Mouse (Mus musculus): ENCODE measurements around the gene Atxn1. TPM values are rescaled to one million over a fixed set of nuclear protein-coding genes. Genes with fewer than 3 reads are reported as not detected.

Atxn1 gene
- polyA plus RNA-seq, 1 experiment from 2014 or later = 6.3 TPM

- Histone ChIP-seq H3K9me3 (replicated peaks) (no peaks in the 10 kb centered on the region; the same call in 1 of the 2 replicates), H3K4me1 (peaks cover 9% of the 10 kb centered on the region), H3K4me3 (replicated peaks) (no peak overlapping the region), H3K27ac (no peak overlapping the region), H3K27me3 (no peaks in the 10 kb centered on the region), H3K9ac (no peak overlapping the region), H3K36me3 (no peaks in the 10 kb centered on the region), H3K4me2 (no peak overlapping the region)
- ATAC-seq (replicated peaks; ENCODE audit: low FRiP score) = no peak
- 91% methylated on average over 3 of the region's 3 CpGs for WGBS
Observed at GRCm38 (mm10) chr13:45611554-45611953, 353.3 kb downstream of the Atxn1 start.

- H3K36me3 ChIP-seq = no peaks in the 10 kb centered on the region
- H3K27me3 ChIP-seq = no peaks in the 10 kb centered on the region
- peak; percentile 54; the same call in 1 of the 2 replicates for ATAC-seq (replicated peaks; ENCODE audit: low FRiP score)
- H3K4me3 ChIP-seq (replicated peaks) = no peak overlapping the region
- H3K9ac ChIP-seq = no peak overlapping the region
- 67% methylated on average over 4 of the region's 4 CpGs for WGBS
- H3K27ac ChIP-seq = peak overlapping the region; percentile 74
- H3K4me1 ChIP-seq = peaks cover 5% of the 10 kb centered on the region; the same call in 1 of the 2 replicates
- H3K9me3 ChIP-seq (replicated peaks) = no peaks in the 10 kb centered on the region; the same call in 1 of the 2 replicates
- H3K4me2 ChIP-seq = no peak overlapping the region
Observed at GRCm38 (mm10) chr13:45609461-45609860, 355.3 kb downstream of the Atxn1 start.

DNA sequence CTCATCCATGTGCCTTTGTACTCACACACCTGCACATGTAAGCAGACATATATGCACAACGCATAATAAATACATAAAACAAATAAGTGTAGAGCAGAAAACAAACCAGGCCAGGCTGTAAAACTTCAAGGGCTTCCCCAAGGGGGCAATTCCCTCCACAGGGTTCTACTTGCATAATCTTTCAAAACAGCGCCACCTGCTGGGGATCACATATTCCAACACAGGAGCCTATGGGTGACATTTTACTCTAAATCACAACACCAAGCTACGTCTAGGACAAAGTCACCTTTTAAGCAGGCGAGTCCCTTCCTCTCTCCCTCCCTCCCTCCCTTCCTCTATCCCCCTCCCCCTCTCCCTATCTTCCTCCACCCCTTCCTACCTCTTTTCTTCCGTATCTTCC is 356.2 kb downstream of the Atxn1 start:
- Histone ChIP-seq H3K9ac (no peak overlapping the region), H3K4me2 (no peak overlapping the region), H3K36me3 (no peaks in the 10 kb centered on the region), H3K27me3 (no peaks in the 10 kb centered on the region), H3K9me3 (replicated peaks) (no peaks in the 10 kb centered on the region; the same call in 1 of the 2 replicates), H3K4me3 (replicated peaks) (no peak overlapping the region), H3K27ac (no peak overlapping the region), H3K4me1 (peaks cover 4% of the 10 kb centered on the region; the same call in 1 of the 2 replicates)
- 95% methylated on average over 5 of the region's 5 CpGs for WGBS
- no peak for ATAC-seq (replicated peaks; ENCODE audit: low FRiP score)

DNA sequence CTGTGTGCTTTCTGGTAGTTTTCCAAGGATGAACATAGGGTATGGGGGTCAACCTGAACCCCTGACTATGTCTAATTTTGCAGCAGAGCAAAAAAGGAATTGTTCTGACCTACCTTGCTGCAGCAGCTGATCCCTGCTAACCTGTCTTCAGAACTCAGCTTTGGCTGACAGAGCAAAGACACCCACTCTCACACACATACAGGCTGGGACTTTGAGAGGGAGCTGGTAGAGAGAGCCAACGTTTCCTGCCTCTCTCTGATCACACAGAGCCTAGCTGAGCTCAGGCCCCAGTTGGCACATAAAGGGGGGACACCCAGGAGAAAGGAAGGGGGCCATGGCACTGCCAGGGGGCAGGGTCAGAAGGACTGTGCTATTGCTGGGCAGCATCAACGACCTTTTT is 356.9 kb downstream of the Atxn1 start:
- no peak for ATAC-seq (replicated peaks; ENCODE audit: low FRiP score)
- peaks cover 4% of the 10 kb centered on the region; the same call in 1 of the 2 replicates for H3K4me1 ChIP-seq
- H3K4me2 ChIP-seq = no peak overlapping the region
- no peak overlapping the region for H3K9ac ChIP-seq
- 74% methylated on average over 2 of the region's 2 CpGs for WGBS
- no peaks in the 10 kb centered on the region for H3K27me3 ChIP-seq
- H3K36me3 ChIP-seq = no peaks in the 10 kb centered on the region
- H3K4me3 ChIP-seq (replicated peaks) = no peak overlapping the region
- H3K27ac ChIP-seq = no peak overlapping the region
- H3K9me3 ChIP-seq (replicated peaks) = no peaks in the 10 kb centered on the region; the same call in 1 of the 2 replicates

- no peak for ATAC-seq (replicated peaks; ENCODE audit: low FRiP score)
- H3K36me3 ChIP-seq = no peaks in the 10 kb centered on the region
- no peaks in the 10 kb centered on the region for H3K27me3 ChIP-seq
- WGBS = 77% methylated on average over 6 of the region's 6 CpGs
- H3K4me1 ChIP-seq = no peaks in the 10 kb centered on the region
- H3K4me2 ChIP-seq = no peak overlapping the region
- H3K9ac ChIP-seq = no peak overlapping the region
- H3K9me3 ChIP-seq (replicated peaks) = no peaks in the 10 kb centered on the region; the same call in 1 of the 2 replicates
- peak overlapping the region; percentile 10; the same call in 1 of the 2 replicates for H3K27ac ChIP-seq
- H3K4me3 ChIP-seq (replicated peaks) = no peak overlapping the region
Observed at GRCm38 (mm10) chr13:45603636-45604035, 361.2 kb downstream of the Atxn1 start.

DNA sequence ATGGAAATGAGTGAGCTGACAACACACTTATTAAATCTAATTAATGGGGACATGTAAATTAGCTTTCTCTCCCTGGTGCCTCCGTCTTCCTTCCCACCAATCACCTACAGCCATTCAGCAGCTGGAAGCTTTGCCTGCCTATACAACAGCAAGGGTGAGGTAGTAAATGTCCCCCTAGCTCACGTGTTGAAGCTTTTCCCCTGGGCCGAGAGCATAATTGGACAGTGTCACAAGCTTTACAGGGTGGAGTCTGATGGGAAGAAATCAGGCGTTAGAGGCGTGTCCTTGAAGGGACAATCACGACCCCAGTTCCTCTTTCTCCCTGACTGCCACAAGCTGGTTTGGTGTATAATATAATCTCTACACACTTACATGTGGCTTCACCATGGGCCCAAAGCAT is 364.4 kb downstream of the Atxn1 start:
- H3K27ac ChIP-seq = no peak overlapping the region
- no peak for ATAC-seq (replicated peaks; ENCODE audit: low FRiP score)

DNA sequence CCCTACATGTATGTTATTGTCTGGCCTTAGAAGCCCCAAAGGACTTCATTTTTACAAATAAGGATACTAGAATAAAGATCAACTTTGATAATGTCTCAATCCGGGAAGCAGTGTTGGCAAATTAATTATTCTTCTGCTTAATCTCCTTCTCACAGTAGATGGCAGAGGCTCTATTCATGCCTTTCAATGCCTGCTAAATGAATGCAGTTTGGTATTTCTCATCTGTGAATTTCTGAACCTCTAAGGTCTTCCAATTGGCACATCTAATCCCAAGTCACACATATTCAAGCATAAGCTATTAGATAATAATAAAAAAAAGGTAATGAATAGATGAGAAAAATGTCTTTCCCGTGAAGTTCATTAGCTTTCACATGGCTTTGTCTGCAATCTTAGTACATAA is 365.0 kb downstream of the Atxn1 start:
- Histone ChIP-seq H3K9ac (no peak overlapping the region), H3K36me3 (no peaks in the 10 kb centered on the region), H3K9me3 (replicated peaks) (no peaks in the 10 kb centered on the region), H3K4me2 (no peak overlapping the region), H3K27ac (no peak overlapping the region), H3K27me3 (no peaks in the 10 kb centered on the region), H3K4me1 (no peaks in the 10 kb centered on the region), H3K4me3 (replicated peaks) (no peak overlapping the region)
- ATAC-seq (replicated peaks; ENCODE audit: low FRiP score) = no peak
- WGBS = 86% methylated on average over 2 of the region's 2 CpGs

More for the DNA sequence above, 364.4 kb downstream of the Atxn1 start:
- Histone ChIP-seq H3K4me1 (no peaks in the 10 kb centered on the region), H3K9ac (no peak overlapping the region), H3K9me3 (replicated peaks) (no peaks in the 10 kb centered on the region), H3K4me2 (no peak overlapping the region), H3K4me3 (replicated peaks) (no peak overlapping the region), H3K27me3 (no peaks in the 10 kb centered on the region), H3K36me3 (no peaks in the 10 kb centered on the region)
- WGBS = 54% methylated on average over 6 of the region's 6 CpGs

GRCm38 (mm10) chr13:45595416-45595815 is 369.4 kb downstream of the Atxn1 start:
- no peaks in the 10 kb centered on the region for H3K9me3 ChIP-seq (replicated peaks)
- H3K27ac ChIP-seq = no peak overlapping the region
- H3K27me3 ChIP-seq = no peaks in the 10 kb centered on the region
- no peak overlapping the region for H3K9ac ChIP-seq
- peaks cover 5% of the 10 kb centered on the region for H3K4me1 ChIP-seq
- no peak overlapping the region for H3K4me3 ChIP-seq (replicated peaks)
- no peak for ATAC-seq (replicated peaks; ENCODE audit: low FRiP score)
- 70% methylated on average over 7 of the region's 7 CpGs for WGBS
- no peaks in the 10 kb centered on the region for H3K36me3 ChIP-seq
- H3K4me2 ChIP-seq = no peak overlapping the region

DNA sequence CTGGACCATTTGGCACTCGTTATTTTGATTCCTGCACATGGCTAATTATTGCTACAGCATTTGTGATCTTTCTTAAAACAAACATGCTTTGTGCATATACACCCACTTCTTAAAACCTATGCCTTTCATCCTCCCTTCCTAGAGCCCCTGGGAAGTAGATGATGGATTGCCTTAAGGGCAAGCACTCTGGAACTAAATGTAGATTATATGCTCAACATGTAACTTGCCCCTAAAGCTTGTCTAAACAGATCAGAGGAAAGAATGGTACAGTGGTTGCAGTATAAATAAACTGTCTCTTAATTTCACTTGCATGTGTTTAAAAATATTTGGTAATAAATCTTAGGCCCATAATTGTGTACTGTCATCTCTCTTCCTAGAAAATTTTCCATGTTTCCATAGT is 370.9 kb downstream of the Atxn1 start:
- ATAC-seq (replicated peaks; ENCODE audit: low FRiP score) = no peak
- Histone ChIP-seq H3K4me1 (peaks cover 5% of the 10 kb centered on the region), H3K9ac (no peak overlapping the region), H3K4me3 (replicated peaks) (no peak overlapping the region), H3K4me2 (no peak overlapping the region), H3K9me3 (replicated peaks) (no peaks in the 10 kb centered on the region), H3K27ac (no peak overlapping the region), H3K27me3 (no peaks in the 10 kb centered on the region), H3K36me3 (no peaks in the 10 kb centered on the region)
- 34% methylated on average over 1 of the region's 1 CpGs for WGBS

- H3K4me1 ChIP-seq = peaks cover 5% of the 10 kb centered on the region
- H3K27me3 ChIP-seq = no peaks in the 10 kb centered on the region
- no peak overlapping the region for H3K9ac ChIP-seq
- no peak overlapping the region for H3K4me2 ChIP-seq
- H3K27ac ChIP-seq = no peak overlapping the region
- ATAC-seq (replicated peaks; ENCODE audit: low FRiP score) = no peak
- no peak overlapping the region for H3K4me3 ChIP-seq (replicated peaks)
- H3K36me3 ChIP-seq = no peaks in the 10 kb centered on the region
- H3K9me3 ChIP-seq (replicated peaks) = no peaks in the 10 kb centered on the region
Observed at GRCm38 (mm10) chr13:45590898-45591297, 373.9 kb downstream of the Atxn1 start.

DNA sequence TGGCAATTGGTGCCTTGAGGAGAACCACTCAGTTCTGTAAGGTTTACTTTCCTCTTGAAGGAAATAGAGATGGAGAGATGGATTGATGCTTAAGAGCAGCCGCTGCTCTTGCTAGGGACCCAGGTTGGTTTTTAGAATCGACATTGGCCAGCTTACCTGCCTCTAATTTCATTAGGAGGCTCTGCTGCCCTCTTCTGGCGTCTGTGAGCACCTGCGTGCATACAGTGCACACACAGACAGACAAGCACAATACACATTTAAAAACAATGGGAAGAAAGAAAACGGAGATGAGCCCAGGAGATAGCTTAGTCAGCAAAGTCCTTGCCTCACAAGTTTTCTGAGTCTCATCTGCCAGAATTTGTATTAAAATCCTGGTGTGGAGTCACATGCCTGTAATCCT is 381.7 kb downstream of the Atxn1 start:
- no peaks in the 10 kb centered on the region for H3K9me3 ChIP-seq (replicated peaks)

DNA sequence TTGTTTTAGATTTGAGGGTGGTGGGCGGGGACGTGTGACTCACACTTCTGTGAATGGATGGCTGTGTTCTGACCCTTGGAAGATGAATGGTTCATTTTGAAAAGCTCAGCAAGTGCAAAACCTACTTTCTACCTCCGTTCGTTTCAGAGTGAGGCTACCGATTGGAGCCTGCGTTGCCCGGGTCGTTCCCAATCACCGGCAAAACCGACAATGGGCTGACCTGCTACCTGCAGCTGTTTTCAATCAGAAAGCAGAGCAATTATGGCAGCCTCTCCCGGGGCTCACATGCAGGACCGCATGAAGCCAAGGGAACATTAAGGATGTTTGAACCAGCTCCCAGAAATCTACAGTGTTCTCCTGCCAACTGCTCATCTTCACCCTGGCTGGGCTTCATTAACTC is 382.5 kb downstream of the Atxn1 start:
- Histone ChIP-seq H3K4me1 (peaks cover 20% of the 10 kb centered on the region), H3K27me3 (no peaks in the 10 kb centered on the region), H3K9ac (no peak overlapping the region), H3K36me3 (no peaks in the 10 kb centered on the region), H3K4me2 (no peak overlapping the region), H3K4me3 (replicated peaks) (no peak overlapping the region), H3K27ac (no peak overlapping the region), H3K9me3 (replicated peaks) (no peaks in the 10 kb centered on the region)
- WGBS = 48% methylated on average over 12 of the region's 12 CpGs
- no peak for ATAC-seq (replicated peaks; ENCODE audit: low FRiP score)

More for the DNA sequence above, 381.7 kb downstream of the Atxn1 start:
- WGBS = 84% methylated on average over 5 of the region's 5 CpGs
- H3K4me3 ChIP-seq (replicated peaks) = no peak overlapping the region
- ATAC-seq (replicated peaks; ENCODE audit: low FRiP score) = no peak
- H3K27me3 ChIP-seq = no peaks in the 10 kb centered on the region
- no peak overlapping the region for H3K27ac ChIP-seq
- no peak overlapping the region for H3K9ac ChIP-seq
- H3K4me2 ChIP-seq = no peak overlapping the region
- peaks cover 14% of the 10 kb centered on the region for H3K4me1 ChIP-seq
- no peaks in the 10 kb centered on the region for H3K36me3 ChIP-seq

GRCm38 (mm10) chr13:45579751-45580150 is 385.1 kb downstream of the Atxn1 start:
- Histone ChIP-seq H3K9me3 (replicated peaks) (no peaks in the 10 kb centered on the region), H3K4me1 (peaks cover 42% of the 10 kb centered on the region), H3K27ac (no peak overlapping the region), H3K27me3 (no peaks in the 10 kb centered on the region), H3K9ac (no peak overlapping the region), H3K4me3 (replicated peaks) (no peak overlapping the region), H3K4me2 (no peak overlapping the region), H3K36me3 (no peaks in the 10 kb centered on the region)
- no peak for ATAC-seq (replicated peaks; ENCODE audit: low FRiP score)
- WGBS = 73% methylated on average over 3 of the region's 3 CpGs
